Mouse (Mus musculus) layer of hippocampus, adult 2 months (tissue): ENCODE data around the gene Olfr1046. TPM values are rescaled to one million over a fixed set of nuclear protein-coding genes. Genes with fewer than 3 reads are reported as not detected.
"Not testable (repeated sequence)": the region's sequence is repeated elsewhere in the genome, so short reads cannot be mapped to it uniquely, and the experiment has no call there.

Source experiments
- DNase-seq, 2 experiments: peaks; one replicate each; pipeline ENCODE4 v3.0.0; 2022; ENCODE audit warnings: low spot score in 2 of 2
- H3K27ac ChIP-seq: fragments of 200-600 bp; 2 replicates; pipeline ENCODE4 v1.8.1; 2022
- H3K4me3 ChIP-seq: fragments of 200-600 bp; 2 replicates; pipeline ENCODE4 v1.8.1; 2022; ENCODE audit warnings: mild to moderate bottlenecking
- CTCF ChIP-seq: fragments of 200-600 bp; conservative IDR thresholded peaks from 2 replicates; pipeline ENCODE4 v1.8.1; 2022; ENCODE audit warnings: antibody characterized with exemption, mild to moderate bottlenecking, moderate library complexity
- long read RNA-seq, 2 experiments: library from polyadenylated mRNA; stranded (forward); transcript quantifications; one replicate each; pipeline ENCODE4 v2.0.0; 2021; ENCODE audit warnings: borderline mapping rate in 2 of 2
- total RNA-seq, 2 experiments: library from RNA; stranded (reverse); gene quantifications; 2 replicates each; pipeline ENCODE4 v1.2.3; 2021

Olfr1046 gene
- total RNA-seq: not detected
- long read RNA-seq, experiment 1: 0 reads
- long read RNA-seq, experiment 2: 0 reads

DNA sequence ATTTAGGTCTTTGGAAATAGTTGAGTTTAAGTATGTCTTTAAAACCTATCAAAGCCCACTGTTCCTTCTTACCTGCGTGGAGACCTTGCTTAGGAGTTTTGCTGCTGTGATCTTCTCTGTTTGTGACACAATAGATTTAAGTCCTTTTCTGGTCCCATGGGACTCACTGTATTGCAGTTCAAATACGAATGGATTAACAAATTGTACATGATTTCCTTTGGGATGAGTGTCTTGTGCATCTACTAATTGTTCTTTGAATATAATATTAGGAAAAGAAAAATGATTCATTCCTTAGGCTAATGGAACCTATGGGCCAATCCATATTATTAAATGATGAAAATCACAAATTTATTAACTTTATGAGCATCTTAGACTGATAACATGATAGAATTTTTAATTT lies at the start of gene Olfr1046:
Olfr1046 (minus strand) TSS at position 101 of the 400 bp plus-strand sequence.
- TF ChIP-seq CTCF: no peak
- no peak for DNase-seq
- no peak within 1 kb of the TSS for H3K27ac ChIP-seq
- no peak within 1 kb of the TSS for H3K4me3 ChIP-seq

GRCm38 (mm10) chr2:86258228-86258627 lies 39.1 kb upstream of the Olfr1046 start, which contains the start of gene Olfr1049:
TSS of gene Olfr1049 (minus strand) at chr2:86258328.
- not testable (repeated sequence) for DNase-seq, H3K4me3 ChIP-seq, H3K27ac ChIP-seq

DNA sequence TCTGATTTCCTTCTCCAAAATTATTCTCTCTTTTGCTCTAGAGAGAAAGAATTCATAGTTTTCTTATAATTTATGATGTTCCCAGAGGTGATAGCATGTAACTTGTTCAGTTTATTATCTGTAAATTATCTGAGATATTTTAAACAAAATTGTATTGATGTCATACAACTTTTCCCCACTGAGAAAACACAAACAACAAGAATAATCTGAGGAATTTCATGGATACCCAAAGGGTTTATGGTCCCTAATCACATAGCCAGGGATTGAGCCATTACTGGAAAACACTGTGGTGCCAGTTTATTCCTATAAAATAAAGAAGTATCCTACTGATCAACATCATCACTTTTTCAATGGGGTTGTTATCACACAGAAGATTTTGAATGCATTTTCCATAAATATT lies 21.1 kb upstream of the Olfr1046 start, which contains the start of gene Olfr1048:
Olfr1048 (minus strand) TSS at position 101 of the 400 bp plus-strand sequence.
- Histone ChIP-seq H3K4me3 (no peak within 1 kb of the TSS), H3K27ac (no peak within 1 kb of the TSS)
- no peak for TF ChIP-seq CTCF
- DNase-seq: no peak

GRCm38 (mm10) chr2:86231301-86231700 lies 12.2 kb upstream of the Olfr1046 start, which contains the start of gene Olfr1047:
TSS of gene Olfr1047 (minus strand) at chr2:86231401.
- Histone ChIP-seq H3K27ac (no peak within 1 kb of the TSS), H3K4me3 (no peak within 1 kb of the TSS)
- no peak for TF ChIP-seq CTCF
- no peak for DNase-seq

DNA sequence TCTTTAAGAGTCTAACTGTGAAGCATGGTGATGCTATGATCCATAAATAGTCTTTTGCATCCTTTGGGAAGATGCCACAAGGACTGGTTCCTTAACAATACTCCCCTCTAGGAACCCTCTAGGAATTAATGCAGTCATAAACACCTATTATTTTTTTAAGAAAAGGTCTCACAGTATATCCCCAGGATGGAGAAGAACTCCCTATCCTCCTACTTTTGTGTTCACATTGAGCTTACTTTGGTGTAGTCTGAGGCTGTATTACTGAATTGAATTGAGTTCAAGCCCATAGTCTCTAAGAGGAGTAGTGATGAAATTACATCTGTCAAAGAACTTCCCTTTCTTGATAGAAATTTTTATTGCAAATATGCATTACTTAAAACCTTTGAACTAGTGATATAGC lies 16.2 kb downstream of the Olfr1046 start, which contains the start of gene Olfr1045:
Olfr1045 (minus strand) TSS at position 101 of the 400 bp plus-strand sequence.
- no peak within 1 kb of the TSS for H3K27ac ChIP-seq
- no peak for TF ChIP-seq CTCF
- DNase-seq: no peak
- no peak within 1 kb of the TSS for H3K4me3 ChIP-seq

- Histone ChIP-seq H3K4me3 (no peak overlapping the region), H3K27ac (no peak overlapping the region)
- TF ChIP-seq CTCF: no peak
- no peak for DNase-seq
Measured at GRCm38 (mm10) chr2:86195863-86196262, 23.3 kb downstream of the Olfr1046 start.

GRCm38 (mm10) chr2:86185583-86185982 lies 33.5 kb downstream of the Olfr1046 start, which contains the start of gene Olfr52:
TSS of gene Olfr52 (minus strand) at chr2:86185683.
- Histone ChIP-seq H3K27ac (no peak within 1 kb of the TSS), H3K4me3 (no peak within 1 kb of the TSS)
- TF ChIP-seq CTCF: no peak
- no peak for DNase-seq

- Histone ChIP-seq H3K27ac (no peak overlapping the region), H3K4me3 (no peak overlapping the region)
- DNase-seq: no peak
- TF ChIP-seq CTCF: no peak
Measured at GRCm38 (mm10) chr2:86179950-86180349, 39.2 kb downstream of the Olfr1046 start.

GRCm38 (mm10) chr2:86177720-86178119 lies 41.4 kb downstream of the Olfr1046 start, which contains the start of gene Olfr1044:
TSS of gene Olfr1044 (minus strand) at chr2:86177820.
- Histone ChIP-seq H3K4me3 (no peak within 1 kb of the TSS), H3K27ac (no peak within 1 kb of the TSS)
- DNase-seq: no peak
- no peak for TF ChIP-seq CTCF

- not testable (repeated sequence) for DNase-seq, H3K4me3 ChIP-seq, H3K27ac ChIP-seq
Measured at GRCm38 (mm10) chr2:86175422-86175821, 43.7 kb downstream of the Olfr1046 start.

GRCm38 (mm10) chr2:86167422-86167821 lies 51.7 kb downstream of the Olfr1046 start, which contains the start of gene Olfr1043:
TSS of gene Olfr1043 (minus strand) at chr2:86167522.
- no peak within 1 kb of the TSS for H3K4me3 ChIP-seq
- H3K27ac ChIP-seq: no peak within 1 kb of the TSS
- no peak for DNase-seq
- TF ChIP-seq CTCF: no peak

Other genes starting within 250 kb of the Olfr1046 start
- gene Olfr1029, start 245.4 kb downstream of the Olfr1046 start, total RNA-seq: not detected
- gene Olfr1030, start 240.0 kb downstream of the Olfr1046 start, total RNA-seq: not detected
- gene Olfr1031, start 229.0 kb downstream of the Olfr1046 start, total RNA-seq: not detected
- not detected for gene Olfr1032, start 213.8 kb downstream of the Olfr1046 start, total RNA-seq
- gene Olfr1033, start 198.7 kb downstream of the Olfr1046 start, total RNA-seq: not detected
- gene Olfr1034, start 173.5 kb downstream of the Olfr1046 start, total RNA-seq: not detected
- not detected for gene Olfr1036, start 145.3 kb downstream of the Olfr1046 start, total RNA-seq
- gene Olfr1037, start 131.9 kb downstream of the Olfr1046 start, total RNA-seq: not detected
- not detected for gene Olfr1039, start 83.4 kb downstream of the Olfr1046 start, total RNA-seq
- not detected for gene Olfr1040, start 72.6 kb downstream of the Olfr1046 start, total RNA-seq
- gene Olfr1042, start 57.5 kb downstream of the Olfr1046 start, total RNA-seq: not detected
- not detected for gene Olfr1043, start 51.8 kb downstream of the Olfr1046 start, total RNA-seq
- not detected for gene Olfr1044, start 41.5 kb downstream of the Olfr1046 start, total RNA-seq
- not detected for gene Olfr52, start 33.6 kb downstream of the Olfr1046 start, total RNA-seq
- not detected for gene Olfr1045, start 16.3 kb downstream of the Olfr1046 start, total RNA-seq
- not detected for gene Olfr1047, start 12.1 kb upstream of the Olfr1046 start, total RNA-seq
- not detected for gene Olfr1048, start 21.0 kb upstream of the Olfr1046 start, total RNA-seq
- gene Olfr1049, start 39.0 kb upstream of the Olfr1046 start, total RNA-seq: not detected
- gene Olfr1051, start 59.8 kb upstream of the Olfr1046 start, total RNA-seq: not detected
- gene Olfr1052, start 73.1 kb upstream of the Olfr1046 start, total RNA-seq: not detected
- gene Olfr1053, start 96.0 kb upstream of the Olfr1046 start, total RNA-seq: not detected
- not detected for gene Olfr1054, start 116.1 kb upstream of the Olfr1046 start, total RNA-seq
- not detected for gene Olfr1055, start 131.0 kb upstream of the Olfr1046 start, total RNA-seq
- gene Olfr1056, start 143.2 kb upstream of the Olfr1046 start, total RNA-seq: not detected
- not detected for gene Olfr1057, start 159.1 kb upstream of the Olfr1046 start, total RNA-seq
- gene Olfr1058, start 169.2 kb upstream of the Olfr1046 start, total RNA-seq: not detected
- gene Olfr1061, start 194.7 kb upstream of the Olfr1046 start, total RNA-seq: not detected
- gene Olfr1062, start 207.4 kb upstream of the Olfr1046 start, total RNA-seq: not detected
- gene Olfr1065, start 231.3 kb upstream of the Olfr1046 start, total RNA-seq: not detected
- not detected for gene Olfr1066, start 237.0 kb upstream of the Olfr1046 start, total RNA-seq